Mouse (Mus musculus) limb, embryonic 10.5 days (tissue): Measurements from ENCODE around the gene Copz2. TPM values are rescaled to one million over a fixed set of nuclear protein-coding genes. Genes with fewer than 3 reads are reported as not detected.

ENCODE experiments used
- DNase-seq: peaks from one replicate; pipeline ENCODE4 v3.0.0-alpha.2; 2017; ENCODE audit warnings: low spot score
- H3K27ac ChIP-seq: fragments of 300-500 bp; sonication (generic); 2 replicates; pipeline ENCODE4 v1.5.1; 2016; ENCODE audit warnings: mild to moderate bottlenecking
- H3K27me3 ChIP-seq: fragments of 300-500 bp; sonication (generic); 2 replicates; pipeline ENCODE4 v1.6.1; 2016; ENCODE audit warnings: low read depth, mild to moderate bottlenecking; ENCODE audit not compliant: poor library complexity, severe bottlenecking
- H3K36me3 ChIP-seq: fragments of 300-500 bp; sonication (generic); 2 replicates; pipeline ENCODE4 v1.6.1; 2016; ENCODE audit warnings: mild to moderate bottlenecking, moderate library complexity
- H3K4me1 ChIP-seq: fragments of 300-500 bp; sonication (generic); 2 replicates; pipeline ENCODE4 v1.6.1; 2016
- H3K4me3 ChIP-seq: fragments of 300-500 bp; sonication (generic); 2 replicates; pipeline ENCODE4 v1.5.1; 2016; ENCODE audit warnings: mild to moderate bottlenecking, moderate library complexity
- H3K9me3 ChIP-seq: fragments of 300-500 bp; sonication (generic); replicated peaks from 2 replicates; pipeline ENCODE4 v1.6.1; 2016; ENCODE audit warnings: mild to moderate bottlenecking
- WGBS: fragments of 180-500 bp; shearing (Covaris S2); methylation state at CpG from one replicate; pipeline ENCODE4 v1.1.7; 2016; 5-methylcytosine and 5-hydroxymethylcytosine counted together
- polyA plus RNA-seq: library from polyadenylated mRNA; unstranded; fragments of >200 nt; fragmentation: Nextera tagmentation; extraction: Ambion mirVana; gene quantifications from 2 replicates; pipeline ENCODE4 v1.2.1, GENCODE M21; 2016

The Copz2 gene
- polyA plus RNA-seq, 1 experiment from 2014 or later = 39.9 TPM

GRCm38 (mm10) chr11:96877071-96877470 is 27.4 kb downstream of the Copz2 start:
- H3K4me1 ChIP-seq = peaks cover 55% of the 10 kb centered on the region
- peaks cover 26% of the 10 kb centered on the region; the same call in 1 of the 2 replicates for H3K27me3 ChIP-seq
- H3K9me3 ChIP-seq = no peaks in the 10 kb centered on the region
- 44% methylated on average over 4 of the region's 4 CpGs for WGBS
- DNase-seq = no peak
- H3K4me3 ChIP-seq = peak overlapping the region; percentile 51; the same call in 1 of the 2 replicates
- peak overlapping the region; percentile 78 for H3K27ac ChIP-seq
- H3K36me3 ChIP-seq = no peaks in the 10 kb centered on the region

- Histone ChIP-seq H3K9me3 (no peaks in the 10 kb centered on the region), H3K36me3 (no peaks in the 10 kb centered on the region), H3K4me3 (no peak overlapping the region), H3K27me3 (peaks cover 24% of the 10 kb centered on the region; the same call in 1 of the 2 replicates), H3K27ac (no peak overlapping the region), H3K4me1 (peaks cover 40% of the 10 kb centered on the region)
- DNase-seq = no peak
- 75% methylated on average over 3 of the region's 3 CpGs for WGBS
These were observed 29.0 kb downstream of the Copz2 start for GRCm38 (mm10) chr11:96878715-96879114.

DNA sequence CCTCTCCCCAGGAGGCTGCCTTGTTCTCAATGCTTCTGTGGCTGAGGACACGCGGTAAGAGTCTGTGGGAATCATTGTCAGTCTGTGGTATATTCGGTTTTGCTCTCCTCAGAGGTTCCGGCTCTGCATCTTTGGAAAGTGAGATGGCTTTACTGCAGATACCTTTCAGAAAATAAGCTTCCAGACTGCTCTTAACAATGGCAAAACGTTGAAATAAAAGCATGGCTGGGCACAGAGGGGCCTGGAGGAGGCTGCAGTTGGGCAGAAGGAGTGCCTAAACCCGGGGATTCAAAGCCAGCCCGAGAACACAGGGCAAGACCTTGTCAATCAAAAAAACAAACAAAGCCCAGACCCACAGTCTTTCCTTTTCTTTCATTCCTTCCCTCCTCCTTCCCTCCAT is 29.7 kb downstream of the Copz2 start:
- WGBS = 54% methylated on average over 7 of the region's 7 CpGs

DNA sequence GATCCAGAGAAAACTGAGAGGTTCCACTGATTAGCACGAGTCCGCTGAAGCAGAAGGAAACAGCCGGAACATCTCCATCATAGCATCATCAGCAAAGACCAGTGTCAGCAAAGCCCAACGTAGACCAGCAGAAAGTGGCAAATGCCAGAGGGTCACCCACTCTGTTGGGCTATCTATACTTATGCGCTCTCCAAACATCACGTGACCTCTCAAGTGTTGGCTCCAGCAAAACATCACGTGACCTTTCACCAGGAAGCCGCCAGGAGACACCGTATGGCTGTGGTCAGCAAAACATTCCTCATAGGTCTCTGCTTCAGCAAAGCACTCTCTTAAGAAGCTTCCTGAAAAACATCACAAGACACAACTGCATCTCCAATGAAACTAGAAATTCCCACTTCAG is 30.6 kb downstream of the Copz2 start:
- Histone ChIP-seq H3K9me3 (no peaks in the 10 kb centered on the region), H3K4me3 (no peak overlapping the region), H3K27me3 (peaks cover 23% of the 10 kb centered on the region; the same call in 1 of the 2 replicates), H3K4me1 (peaks cover 36% of the 10 kb centered on the region), H3K27ac (no peak overlapping the region), H3K36me3 (no peaks in the 10 kb centered on the region)
- DNase-seq = no peak
- 90% methylated on average over 9 of the region's 9 CpGs for WGBS

More for the DNA sequence above, 29.7 kb downstream of the Copz2 start:
- H3K4me3 ChIP-seq = no peak overlapping the region
- no peaks in the 10 kb centered on the region for H3K9me3 ChIP-seq
- DNase-seq = no peak
- H3K27me3 ChIP-seq = peaks cover 23% of the 10 kb centered on the region; the same call in 1 of the 2 replicates
- no peak overlapping the region for H3K27ac ChIP-seq
- H3K36me3 ChIP-seq = no peaks in the 10 kb centered on the region
- peaks cover 40% of the 10 kb centered on the region for H3K4me1 ChIP-seq

DNA sequence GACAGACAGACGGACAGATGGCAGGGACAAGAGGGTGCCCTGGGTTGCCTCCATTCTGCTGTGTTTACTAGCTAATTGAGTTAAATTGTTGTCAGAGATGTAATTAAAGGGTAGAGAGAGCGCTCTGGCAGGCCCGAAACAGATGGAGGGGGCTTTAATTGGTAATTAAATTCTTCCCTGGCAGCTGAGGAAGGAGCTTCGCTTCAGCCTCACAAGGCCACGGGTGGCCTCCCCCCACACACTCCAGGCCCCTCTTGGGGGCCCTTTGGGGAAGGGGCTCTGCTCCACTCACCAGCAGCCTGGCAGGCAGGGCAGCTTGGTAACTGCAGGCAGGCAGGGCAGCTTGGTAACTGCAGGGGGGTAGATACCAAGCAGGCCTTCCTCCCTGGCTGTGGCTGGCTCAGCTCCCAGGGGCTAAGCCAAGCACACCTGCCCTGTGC is 36.3 kb downstream of the Copz2 start:
- Histone ChIP-seq H3K36me3 (no peaks in the 10 kb centered on the region), H3K27me3 (no peaks in the 10 kb centered on the region), H3K27ac (peak overlapping the region; percentile 68), H3K4me1 (peaks cover 34% of the 10 kb centered on the region), H3K4me3 (0 out of 2 replicates have a peak overlapping the region, but pooled peaks have one; percentile 2), H3K9me3 (no peaks in the 10 kb centered on the region)
- WGBS = 10% methylated on average over 5 of the region's 5 CpGs
- DNase-seq = no peak

- Histone ChIP-seq H3K4me1 (peaks cover 40% of the 10 kb centered on the region), H3K27ac (no peak overlapping the region)
These were observed 37.4 kb downstream of the Copz2 start for GRCm38 (mm10) chr11:96886942-96887546.

GRCm38 (mm10) chr11:96891784-96892527 is 42.3 kb downstream of the Copz2 start:
- H3K27ac ChIP-seq = peak overlapping the region; percentile 74
- 8% methylated on average over 14 of the region's 14 CpGs for WGBS
- DNase-seq = peak; percentile 66
- peaks cover 35% of the 10 kb centered on the region for H3K4me1 ChIP-seq
- H3K36me3 ChIP-seq = no peaks in the 10 kb centered on the region
- no peak overlapping the region for H3K4me3 ChIP-seq
- H3K9me3 ChIP-seq = no peaks in the 10 kb centered on the region
- H3K27me3 ChIP-seq = no peaks in the 10 kb centered on the region

More at GRCm38 (mm10) chr11:96886942-96887546, 37.4 kb downstream of the Copz2 start:
- Histone ChIP-seq H3K4me3 (no peak overlapping the region), H3K9me3 (no peaks in the 10 kb centered on the region), H3K27me3 (no peaks in the 10 kb centered on the region), H3K36me3 (no peaks in the 10 kb centered on the region)
- WGBS = 86% methylated on average over 8 of the region's 8 CpGs
- no peak for DNase-seq

- WGBS = 60% methylated on average over 11 of the region's 11 CpGs
- no peak for DNase-seq
- no peaks in the 10 kb centered on the region for H3K36me3 ChIP-seq
- H3K9me3 ChIP-seq = no peaks in the 10 kb centered on the region
- H3K4me1 ChIP-seq = peaks cover 40% of the 10 kb centered on the region
- H3K27me3 ChIP-seq = no peaks in the 10 kb centered on the region
- H3K4me3 ChIP-seq = peak overlapping the region; percentile 17; the same call in 1 of the 2 replicates
- peak overlapping the region; percentile 74 for H3K27ac ChIP-seq
These were observed 43.7 kb downstream of the Copz2 start for GRCm38 (mm10) chr11:96893203-96893842.

DNA sequence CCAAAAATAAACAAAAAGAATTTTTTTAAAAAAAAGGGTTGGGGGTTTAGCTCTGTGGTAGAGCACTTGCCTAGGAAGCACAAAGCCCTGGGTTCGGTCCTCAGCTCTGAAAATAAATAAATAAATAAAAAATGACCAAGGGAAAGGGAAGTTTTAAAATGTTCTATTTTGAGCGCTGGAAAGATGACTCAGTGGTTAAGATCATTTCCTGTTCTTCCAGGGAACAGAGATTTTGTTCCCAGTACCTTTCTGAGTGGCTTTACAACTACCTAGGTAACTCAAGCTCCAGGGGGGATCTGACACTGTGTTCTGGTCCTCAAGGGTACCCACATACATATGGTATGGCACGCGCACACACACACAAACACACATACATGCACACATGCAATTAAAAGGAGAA is 46.2 kb downstream of the Copz2 start:
- H3K36me3 ChIP-seq = no peaks in the 10 kb centered on the region
- H3K4me1 ChIP-seq = peaks cover 62% of the 10 kb centered on the region
- no peak overlapping the region for H3K27ac ChIP-seq
- H3K9me3 ChIP-seq = no peaks in the 10 kb centered on the region
- no peaks in the 10 kb centered on the region for H3K27me3 ChIP-seq
- H3K4me3 ChIP-seq = no peak overlapping the region
- 92% methylated on average over 4 of the region's 4 CpGs for WGBS
- DNase-seq = no peak

DNA sequence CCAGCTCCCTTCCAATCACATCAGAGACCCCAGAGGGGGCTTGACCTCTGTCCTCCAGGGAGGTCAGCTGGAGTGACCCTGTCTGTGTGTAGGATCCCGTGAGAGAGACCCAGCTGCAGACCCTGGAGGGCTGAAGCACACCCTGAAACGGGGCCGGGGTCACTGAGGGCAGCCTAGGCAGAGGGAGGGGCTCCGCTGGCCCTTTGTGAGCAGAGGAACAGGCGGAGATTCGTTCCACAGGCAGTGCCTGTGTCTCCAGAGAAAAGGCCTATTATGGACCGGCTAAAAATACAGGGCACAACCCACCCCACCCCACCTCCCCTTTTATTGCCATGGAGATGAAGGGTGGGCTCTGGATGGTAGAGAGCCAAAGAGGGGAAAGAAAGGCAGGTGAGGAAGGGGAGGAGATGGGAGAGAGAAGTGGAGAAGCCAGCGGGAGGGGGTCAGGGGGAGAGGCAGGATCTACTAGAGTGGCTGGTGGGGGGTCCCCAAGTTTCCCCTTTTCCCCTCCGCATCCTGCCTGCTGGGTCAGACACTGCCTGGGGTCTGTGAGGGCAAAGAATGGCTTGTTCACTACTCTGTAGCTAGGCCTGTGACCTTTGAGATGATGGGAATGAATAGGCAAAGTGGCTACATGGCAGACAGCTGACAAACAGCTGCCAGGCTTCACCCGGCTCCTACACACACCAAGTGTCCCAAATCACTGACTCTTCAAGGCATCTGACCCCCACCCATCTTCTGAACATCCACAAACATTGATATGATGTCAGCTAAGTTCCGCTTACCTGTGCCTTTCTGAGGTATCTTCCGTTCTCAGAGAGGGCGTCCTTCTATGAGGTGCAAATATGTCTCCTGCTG is 50.0 kb downstream of the Copz2 start:
- WGBS = 32% methylated on average over 13 of the region's 13 CpGs
- Histone ChIP-seq H3K27me3 (no peaks in the 10 kb centered on the region), H3K36me3 (no peaks in the 10 kb centered on the region), H3K9me3 (no peaks in the 10 kb centered on the region), H3K4me1 (peaks cover 70% of the 10 kb centered on the region), H3K27ac (peak overlapping the region; percentile 81), H3K4me3 (peak overlapping the region; percentile 38)
- DNase-seq = peak; percentile 62

GRCm38 (mm10) chr11:96901332-96901731 is 51.7 kb downstream of the Copz2 start:
- DNase-seq = no peak
- H3K9me3 ChIP-seq = no peaks in the 10 kb centered on the region
- peaks cover 1% of the 10 kb centered on the region; the same call in 1 of the 2 replicates for H3K36me3 ChIP-seq
- H3K27ac ChIP-seq = no peak overlapping the region
- H3K4me1 ChIP-seq = peaks cover 79% of the 10 kb centered on the region
- H3K27me3 ChIP-seq = 0 out of 2 replicates have a peak, but pooled peaks cover 1% of the 10 kb centered on the region
- H3K4me3 ChIP-seq = no peak overlapping the region
- WGBS = 44% methylated on average over 9 of the region's 9 CpGs
